Mouse (Mus musculus): ENCODE results near the gene Gm19668.

DNA sequence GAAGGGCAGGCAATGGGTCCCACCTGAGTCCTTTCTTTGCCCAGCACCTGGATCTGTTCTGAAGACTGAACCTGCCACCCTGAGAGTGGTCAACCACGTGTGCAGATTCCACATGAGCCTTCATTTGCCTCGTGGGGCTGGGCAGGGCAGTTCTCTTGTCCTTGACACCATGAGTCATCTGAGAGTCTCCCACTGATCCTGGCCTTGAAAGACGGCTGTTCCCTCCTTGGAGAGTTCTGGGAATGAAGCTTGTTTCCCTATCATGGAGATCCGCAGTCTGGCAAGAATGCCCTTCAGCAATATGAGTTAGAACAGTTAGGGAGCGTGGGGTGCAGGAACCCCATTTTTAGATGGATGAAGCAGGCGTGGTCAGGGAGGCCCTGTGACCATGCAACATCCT is 40.1 kb upstream of the Gm19668 start:
- no peak for TF ChIP-seq CTCF (IDR thresholded peaks at IDR 0.05; ENCODE audit: insufficient read depth, low read depth, low read length)
- TF ChIP-seq POLR2A (IDR thresholded peaks at IDR 0.05; ENCODE audit: insufficient read depth, low read depth, low read length), result no peak

Data from olfactory bulb, adult 2 months (tissue).